Mouse (Mus musculus): ENCODE data around the gene Gstm7. TPM values are rescaled to one million over a fixed set of nuclear protein-coding genes. Genes with fewer than 3 reads are reported as not detected.
"Not testable (repeated sequence)": the region's sequence is repeated elsewhere in the genome, so short reads cannot be mapped to it uniquely, and the experiment has no call there.

The Gstm7 gene
- polyA plus RNA-seq, 1 experiment from 2014 or later, result 38.9 TPM

DNA sequence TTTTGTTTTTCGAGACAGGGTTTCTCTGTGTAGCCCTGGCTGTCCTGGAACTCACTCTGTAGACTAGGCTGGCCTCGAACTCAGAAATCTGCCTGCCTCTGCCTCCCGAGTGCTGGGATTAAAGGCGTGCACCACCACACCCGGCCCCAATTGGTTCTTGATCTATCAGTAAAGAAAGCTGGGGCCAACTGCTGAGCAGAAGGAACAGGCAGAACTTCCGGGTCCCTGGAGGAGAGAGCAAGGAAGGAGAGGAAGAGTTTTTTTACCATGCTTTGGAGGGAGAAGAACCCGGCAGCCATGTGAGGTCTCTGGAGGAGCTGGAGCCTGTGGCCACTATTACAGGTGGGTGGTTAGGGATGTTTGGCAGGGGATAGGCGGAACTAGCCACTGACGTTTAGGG is 23.6 kb upstream of the Gstm7 start:
- not testable (repeated sequence) for H3K27ac ChIP-seq; H3K4me3 ChIP-seq (replicated peaks); H3K27me3 ChIP-seq; H3K4me2 ChIP-seq; H3K4me1 ChIP-seq (replicated peaks); H3K9ac ChIP-seq (replicated peaks); H3K36me3 ChIP-seq; ATAC-seq (ENCODE audit: insufficient number of reproducible peaks, insufficient read depth, low FRiP score, low TSS enrichment, low read depth); H3K9me3 ChIP-seq
- WGBS, result 91% methylated on average over 9 of the region's 9 CpGs

DNA sequence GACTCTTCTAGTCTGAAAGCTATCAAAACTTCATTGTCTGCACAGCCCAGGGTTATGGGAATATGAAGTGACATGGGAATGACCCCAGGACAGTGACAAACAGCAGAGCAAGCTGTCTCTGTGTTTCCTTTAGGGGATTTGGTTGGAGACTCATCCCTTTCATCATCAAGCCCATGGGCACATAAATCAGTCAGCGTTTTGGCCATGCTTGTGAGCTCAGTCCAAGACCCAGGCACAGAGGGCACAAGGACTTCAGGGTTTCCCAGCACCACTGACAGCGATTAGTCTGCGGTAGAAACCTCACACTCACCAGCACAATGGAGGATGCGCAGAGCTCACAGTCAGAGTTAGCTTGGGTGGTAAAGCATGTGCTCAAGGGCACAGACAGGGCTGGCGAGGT is 22.3 kb upstream of the Gstm7 start:
- Histone ChIP-seq H3K4me3 (replicated peaks) (no peak overlapping the region), H3K9me3 (no peaks in the 10 kb centered on the region), H3K27ac (no peak overlapping the region), H3K4me1 (replicated peaks) (no peaks in the 10 kb centered on the region), H3K9ac (replicated peaks) (no peak overlapping the region), H3K36me3 (no peaks in the 10 kb centered on the region), H3K4me2 (no peak overlapping the region), H3K27me3 (no peaks in the 10 kb centered on the region)
- 79% methylated on average over 5 of the region's 5 CpGs for WGBS
- no peak for ATAC-seq (ENCODE audit: insufficient number of reproducible peaks, insufficient read depth, low FRiP score, low TSS enrichment, low read depth)

DNA sequence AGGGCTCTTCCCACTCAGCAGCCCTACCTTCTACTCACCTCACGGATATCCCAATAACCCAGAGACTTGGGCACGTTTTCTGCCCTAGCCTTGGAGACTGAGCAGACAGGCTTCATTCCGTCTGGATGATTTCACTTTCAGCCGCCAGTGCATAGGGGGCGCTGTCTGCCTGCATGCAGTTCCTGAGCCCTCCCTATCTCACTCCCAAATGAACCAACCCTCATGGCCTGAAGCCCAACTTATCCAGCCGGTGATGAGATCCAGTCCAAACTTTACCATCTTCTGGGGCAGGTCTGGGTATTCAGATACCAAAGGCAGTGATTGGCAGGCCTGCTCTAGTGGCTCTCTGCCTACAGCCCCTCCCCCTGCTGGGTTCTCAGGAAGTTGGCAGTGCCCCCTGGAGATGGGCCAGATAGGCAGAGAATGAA is 21.7 kb upstream of the Gstm7 start:
- H3K27ac ChIP-seq, result no peak overlapping the region
- no peaks in the 10 kb centered on the region for H3K9me3 ChIP-seq
- no peak overlapping the region for H3K4me3 ChIP-seq (replicated peaks)
- no peaks in the 10 kb centered on the region for H3K27me3 ChIP-seq
- 20% methylated on average over 6 of the region's 6 CpGs for WGBS
- H3K9ac ChIP-seq (replicated peaks), result no peak overlapping the region
- no peak overlapping the region for H3K4me2 ChIP-seq
- no peaks in the 10 kb centered on the region for H3K4me1 ChIP-seq (replicated peaks)
- ATAC-seq (ENCODE audit: insufficient number of reproducible peaks, insufficient read depth, low FRiP score, low TSS enrichment, low read depth), result no peak
- no peaks in the 10 kb centered on the region for H3K36me3 ChIP-seq

DNA sequence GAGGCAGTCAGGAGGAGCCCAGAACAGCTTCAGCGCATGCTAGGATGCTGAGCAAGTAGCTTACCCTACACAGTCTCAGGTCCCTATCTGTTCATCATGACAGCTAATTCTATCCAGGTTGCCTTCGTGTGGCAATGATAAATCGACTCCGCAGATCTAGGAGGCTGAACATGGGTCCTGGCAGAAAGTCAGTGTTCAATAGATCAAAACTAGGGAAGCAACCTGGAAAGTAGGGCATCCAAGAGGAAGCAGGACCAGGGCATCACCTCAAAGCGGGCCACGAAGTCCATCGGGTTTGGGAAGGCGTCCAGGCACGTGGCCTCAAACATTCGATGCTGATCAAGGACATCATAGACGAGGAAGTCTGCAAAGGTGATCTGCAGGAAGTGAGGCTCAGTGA is 18.9 kb upstream of the Gstm7 start:
- Histone ChIP-seq H3K27ac (no peak overlapping the region), H3K36me3 (no peaks in the 10 kb centered on the region), H3K4me1 (replicated peaks) (no peaks in the 10 kb centered on the region), H3K9ac (replicated peaks) (no peak overlapping the region), H3K27me3 (no peaks in the 10 kb centered on the region), H3K4me3 (replicated peaks) (no peak overlapping the region), H3K9me3 (no peaks in the 10 kb centered on the region), H3K4me2 (no peak overlapping the region)
- ATAC-seq (ENCODE audit: insufficient number of reproducible peaks, insufficient read depth, low FRiP score, low TSS enrichment, low read depth), result no peak
- 86% methylated on average over 11 of the region's 11 CpGs for WGBS

DNA sequence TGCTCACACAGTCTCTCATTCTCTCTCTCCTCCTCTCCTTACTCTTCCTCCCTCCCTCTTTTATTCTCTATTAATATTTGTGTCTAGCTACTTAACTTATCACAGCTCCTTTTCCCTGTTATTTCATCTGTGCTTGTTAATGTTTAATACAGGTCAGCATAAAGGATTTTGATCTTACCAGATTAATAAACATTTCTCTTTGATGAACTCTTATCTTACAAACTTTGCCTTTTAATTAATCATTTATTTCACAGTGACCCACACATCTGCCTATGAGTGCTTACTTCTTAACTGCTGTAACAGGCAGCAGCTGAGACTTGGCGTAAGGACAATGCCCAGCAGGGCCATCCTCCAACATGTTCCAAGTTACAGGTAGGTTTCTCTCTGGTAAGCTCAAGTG is 17.8 kb upstream of the Gstm7 start:
- 100% methylated on average over 1 of the region's 1 CpGs for WGBS
- H3K9ac ChIP-seq (replicated peaks); H3K4me1 ChIP-seq (replicated peaks); ATAC-seq (ENCODE audit: insufficient number of reproducible peaks, insufficient read depth, low FRiP score, low TSS enrichment, low read depth); H3K36me3 ChIP-seq; H3K27ac ChIP-seq; H3K4me3 ChIP-seq (replicated peaks); H3K4me2 ChIP-seq; H3K9me3 ChIP-seq; H3K27me3 ChIP-seq: not testable (repeated sequence)

DNA sequence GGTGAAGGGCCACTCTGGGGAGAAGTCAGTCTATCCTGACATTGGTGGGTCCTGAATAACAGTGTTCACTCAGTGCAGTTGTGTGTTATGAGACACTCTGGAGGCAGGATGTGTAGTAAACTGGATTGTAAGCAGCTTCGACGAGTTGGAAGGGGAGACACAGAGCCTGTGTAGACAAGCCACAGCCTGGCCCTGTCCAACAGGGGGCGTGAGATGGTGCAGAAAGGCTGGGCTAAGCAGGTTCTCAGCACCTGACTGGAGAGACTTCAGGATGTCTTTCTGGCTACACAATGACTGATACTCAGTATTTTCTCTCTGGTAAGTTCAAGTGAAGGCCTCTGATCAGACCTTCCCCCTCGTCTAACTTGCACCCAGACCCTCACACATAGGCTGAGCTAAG is 14.1 kb upstream of the Gstm7 start:
- H3K4me1 ChIP-seq (replicated peaks), result peaks cover 5% of the 10 kb centered on the region; the same call in 1 of the 2 replicates
- no peaks in the 10 kb centered on the region for H3K9me3 ChIP-seq
- ATAC-seq (ENCODE audit: insufficient number of reproducible peaks, insufficient read depth, low FRiP score, low TSS enrichment, low read depth), result no peak
- 58% methylated on average over 4 of the region's 4 CpGs for WGBS
- H3K4me2 ChIP-seq, result no peak overlapping the region
- no peak overlapping the region for H3K27ac ChIP-seq
- no peaks in the 10 kb centered on the region for H3K27me3 ChIP-seq
- no peaks in the 10 kb centered on the region for H3K36me3 ChIP-seq
- H3K4me3 ChIP-seq (replicated peaks), result no peak overlapping the region
- no peak overlapping the region for H3K9ac ChIP-seq (replicated peaks)

DNA sequence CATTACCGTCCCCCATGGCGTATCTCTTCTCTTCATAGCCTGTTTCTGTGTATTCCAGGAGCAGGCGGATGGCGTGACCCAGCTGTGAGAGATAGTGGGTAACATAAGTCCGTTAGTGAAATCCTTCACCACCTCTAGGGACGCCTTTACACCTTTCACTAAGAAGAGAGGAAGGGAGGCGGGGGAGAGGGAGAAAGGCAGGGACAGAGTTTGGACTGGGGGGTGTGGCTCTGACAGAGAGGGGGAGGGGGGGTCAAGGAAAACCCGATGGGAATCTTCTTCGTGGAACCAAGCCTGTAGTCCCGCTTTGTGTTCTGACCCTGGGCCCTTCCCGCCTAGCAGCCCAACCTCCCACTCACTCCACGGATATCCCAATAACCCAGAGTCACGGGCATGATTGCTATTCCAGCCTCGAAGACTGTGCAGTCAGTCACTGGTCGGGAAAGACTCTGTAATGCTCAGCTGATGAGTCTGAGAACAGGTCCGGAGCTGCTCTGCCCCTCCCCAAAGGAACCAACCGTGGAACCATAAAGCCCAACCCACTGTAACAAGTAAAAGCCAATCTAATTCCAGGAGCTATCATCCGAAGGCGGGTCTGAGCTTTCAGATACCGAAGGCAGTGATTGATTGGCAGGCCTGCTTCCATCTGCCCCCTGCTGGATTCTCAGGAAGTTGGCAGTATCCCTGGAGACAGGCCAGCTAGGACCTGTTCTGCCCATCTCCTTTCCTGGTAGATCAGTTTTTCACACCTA is 11.8 kb upstream of the Gstm7 start, which contains the start of gene Gstm6:
TSS of gene Gstm6 (minus strand) at position 511 of the 752 bp plus-strand sequence.
- peak within 1 kb of the TSS; percentile 60 for H3K4me2 ChIP-seq
- H3K27me3 ChIP-seq, result no peaks in the 10 kb centered on the region
- H3K9ac ChIP-seq (replicated peaks), result 0 out of 2 replicates have a peak within 1 kb of the TSS, but pooled peaks have one; percentile 37
- H3K27ac ChIP-seq, result no peak within 1 kb of the TSS
- peaks cover 5% of the 10 kb centered on the region; the same call in 1 of the 2 replicates for H3K4me1 ChIP-seq (replicated peaks)
- no peaks in the 10 kb centered on the region for H3K9me3 ChIP-seq
- no peaks in the 10 kb centered on the region for H3K36me3 ChIP-seq
- H3K4me3 ChIP-seq (replicated peaks), result peak within 1 kb of the TSS; percentile 31
- 15% methylated on average over 20 of the region's 20 CpGs for WGBS
- ATAC-seq (ENCODE audit: insufficient number of reproducible peaks, insufficient read depth, low FRiP score, low TSS enrichment, low read depth), result peak; percentile 48

DNA sequence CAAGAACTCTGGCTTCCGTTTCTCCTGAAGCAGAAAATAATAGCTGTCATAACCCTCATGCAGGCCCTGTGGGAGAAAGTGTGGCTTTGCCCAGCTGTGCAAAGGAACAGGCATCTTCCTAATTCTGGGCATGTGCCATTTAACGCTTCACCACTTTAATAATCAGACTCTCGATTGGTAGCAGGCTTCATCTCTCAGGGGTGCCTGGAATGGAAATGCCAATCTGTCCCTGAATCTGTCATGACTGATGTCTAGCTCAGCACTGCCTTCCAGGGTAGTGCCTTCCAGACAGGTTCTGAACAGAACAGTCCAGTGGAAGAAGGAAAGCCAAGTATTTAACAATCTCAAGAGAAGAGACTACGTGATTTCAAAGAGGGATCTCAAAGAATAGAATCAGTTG is 9.6 kb upstream of the Gstm7 start:
- peaks cover 5% of the 10 kb centered on the region; the same call in 1 of the 2 replicates for H3K4me1 ChIP-seq (replicated peaks)
- no peaks in the 10 kb centered on the region for H3K36me3 ChIP-seq
- H3K27me3 ChIP-seq, result no peaks in the 10 kb centered on the region
- H3K27ac ChIP-seq, result no peak overlapping the region
- no peaks in the 10 kb centered on the region for H3K9me3 ChIP-seq
- H3K4me2 ChIP-seq, result no peak overlapping the region
- no peak overlapping the region for H3K9ac ChIP-seq (replicated peaks)
- WGBS, result 85% methylated on average over 4 of the region's 4 CpGs
- H3K4me3 ChIP-seq (replicated peaks), result no peak overlapping the region
- no peak for ATAC-seq (ENCODE audit: insufficient number of reproducible peaks, insufficient read depth, low FRiP score, low TSS enrichment, low read depth)

DNA sequence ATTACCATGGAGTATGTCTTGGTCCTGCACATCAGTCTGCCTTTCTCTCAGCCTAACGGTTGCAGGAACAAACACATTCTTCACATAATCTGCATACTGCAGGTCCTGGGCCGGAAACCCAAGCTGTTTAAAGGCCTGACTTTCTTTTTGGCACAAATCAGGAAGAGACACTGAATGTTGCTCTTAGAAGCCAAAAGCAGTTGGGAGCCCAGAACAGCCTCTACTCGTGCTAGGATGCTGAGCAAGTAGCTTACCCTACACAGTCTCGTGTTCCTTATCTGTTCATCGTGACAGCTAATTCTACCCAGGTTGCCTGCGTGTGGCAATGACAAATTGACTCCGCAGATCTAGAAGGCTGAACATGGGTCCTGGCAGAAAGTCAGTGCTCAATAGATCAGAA is 8.9 kb upstream of the Gstm7 start:
- Histone ChIP-seq H3K36me3 (no peaks in the 10 kb centered on the region), H3K27ac (no peak overlapping the region), H3K4me2 (no peak overlapping the region), H3K4me1 (replicated peaks) (peaks cover 5% of the 10 kb centered on the region; the same call in 1 of the 2 replicates), H3K9ac (replicated peaks) (no peak overlapping the region), H3K9me3 (no peaks in the 10 kb centered on the region), H3K27me3 (no peaks in the 10 kb centered on the region), H3K4me3 (replicated peaks) (no peak overlapping the region)
- WGBS, result 78% methylated on average over 7 of the region's 7 CpGs
- no peak for ATAC-seq (ENCODE audit: insufficient number of reproducible peaks, insufficient read depth, low FRiP score, low TSS enrichment, low read depth)

DNA sequence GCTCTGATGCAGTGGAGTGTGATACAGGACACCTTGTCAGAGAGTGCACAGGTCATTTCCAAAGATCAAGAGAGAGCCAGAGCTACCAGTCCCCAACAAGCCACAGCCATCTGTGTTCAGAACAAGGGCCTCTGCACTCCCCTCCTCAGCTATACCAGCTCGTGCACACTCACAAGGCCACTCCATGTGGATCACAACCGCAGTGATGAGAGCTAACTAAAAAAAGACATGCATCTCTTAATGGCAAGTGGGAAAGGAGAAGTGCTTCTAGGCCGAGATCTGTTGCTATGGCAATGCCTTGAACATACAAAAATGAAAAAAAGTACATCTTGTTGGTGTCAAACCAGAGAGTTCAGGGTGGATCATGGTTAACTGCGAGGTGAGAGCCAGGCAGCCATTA is 8.2 kb upstream of the Gstm7 start:
- Histone ChIP-seq H3K4me1 (replicated peaks) (peaks cover 5% of the 10 kb centered on the region; the same call in 1 of the 2 replicates), H3K4me3 (replicated peaks) (no peak overlapping the region), H3K9ac (replicated peaks) (no peak overlapping the region), H3K36me3 (no peaks in the 10 kb centered on the region), H3K9me3 (no peaks in the 10 kb centered on the region), H3K4me2 (no peak overlapping the region), H3K27ac (no peak overlapping the region), H3K27me3 (no peaks in the 10 kb centered on the region)
- 82% methylated on average over 4 of the region's 4 CpGs for WGBS
- no peak for ATAC-seq (ENCODE audit: insufficient number of reproducible peaks, insufficient read depth, low FRiP score, low TSS enrichment, low read depth)

DNA sequence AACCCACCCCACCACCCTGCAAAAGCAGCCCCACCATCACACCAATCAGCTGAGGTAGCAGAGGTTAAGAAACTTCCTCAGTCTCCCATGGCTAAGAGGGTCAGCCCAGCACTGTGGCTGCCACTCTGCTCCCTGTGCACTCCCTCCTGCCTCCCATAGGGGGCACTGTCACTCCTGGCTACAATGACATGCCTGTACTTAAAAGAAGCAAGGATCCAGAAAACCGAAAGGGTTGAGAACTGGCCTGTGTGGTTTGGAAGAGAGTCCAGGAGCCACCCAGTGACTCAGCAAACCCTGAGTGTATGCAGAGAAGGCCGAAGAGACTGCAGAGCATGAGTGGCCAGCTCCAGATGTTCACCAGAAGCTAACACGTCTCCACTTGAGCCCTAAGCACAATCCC is 7.8 kb upstream of the Gstm7 start:
- Histone ChIP-seq H3K9me3 (no peaks in the 10 kb centered on the region), H3K4me3 (replicated peaks) (no peak overlapping the region), H3K27ac (no peak overlapping the region), H3K36me3 (no peaks in the 10 kb centered on the region), H3K27me3 (no peaks in the 10 kb centered on the region), H3K4me2 (no peak overlapping the region), H3K9ac (replicated peaks) (no peak overlapping the region), H3K4me1 (replicated peaks) (peaks cover 5% of the 10 kb centered on the region; the same call in 1 of the 2 replicates)
- no peak for ATAC-seq (ENCODE audit: insufficient number of reproducible peaks, insufficient read depth, low FRiP score, low TSS enrichment, low read depth)
- WGBS, result 49% methylated on average over 3 of the region's 3 CpGs

DNA sequence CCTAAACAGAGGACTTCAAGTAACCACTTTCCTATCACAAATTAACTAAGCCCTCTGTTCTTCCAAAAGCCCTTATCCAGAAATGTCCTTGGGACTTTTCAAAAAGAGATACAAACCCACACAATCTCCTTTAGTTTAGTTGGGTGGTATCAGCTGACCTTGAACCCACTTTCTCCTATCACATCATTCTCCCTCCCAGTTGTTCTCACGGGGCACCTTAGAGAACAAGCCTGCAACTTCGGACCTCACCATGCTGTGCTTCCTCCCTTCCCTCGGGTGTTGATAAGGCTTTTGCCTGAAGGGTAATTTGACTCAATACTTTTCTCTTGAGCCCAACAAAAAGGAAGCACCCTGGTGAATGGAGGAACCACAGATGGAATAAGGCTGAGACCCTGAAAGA is 4.3 kb upstream of the Gstm7 start:
- WGBS, result 64% methylated on average over 3 of the region's 3 CpGs
- no peak overlapping the region for H3K27ac ChIP-seq
- H3K4me2 ChIP-seq, result no peak overlapping the region
- H3K27me3 ChIP-seq, result no peaks in the 10 kb centered on the region; the same call in 1 of the 2 replicates
- no peak overlapping the region for H3K4me3 ChIP-seq (replicated peaks)
- H3K36me3 ChIP-seq, result no peaks in the 10 kb centered on the region
- 0 out of 2 replicates have a peak, but pooled peaks cover 2% of the 10 kb centered on the region for H3K4me1 ChIP-seq (replicated peaks)
- H3K9me3 ChIP-seq, result no peaks in the 10 kb centered on the region
- H3K9ac ChIP-seq (replicated peaks), result no peak overlapping the region
- ATAC-seq (ENCODE audit: insufficient number of reproducible peaks, insufficient read depth, low FRiP score, low TSS enrichment, low read depth), result no peak

All from limb, embryonic 12.5 days (tissue).